Mouse (Mus musculus) CD4-positive, CD25-positive, alpha-beta regulatory T cell (primary cell): Measurements from ENCODE around the gene Tes3-ps. TPM values are rescaled to one million over a fixed set of nuclear protein-coding genes. Genes with fewer than 3 reads are reported as not detected.

Experiments
- polyA plus RNA-seq: library from polyadenylated mRNA; unstranded; fragments of 100-300 nt; shearing (Covaris generic); gene quantifications from one replicate; pipeline ENCODE4 v1.2.1, GENCODE M21; 2017

Gene Tes3-ps
- 4.5 TPM for polyA plus RNA-seq

GRCm38 (mm10) chr13:49492376-49493368 lies at the start of gene Tes3-ps:
TSS of gene Tes3-ps (plus strand) at chr13:49493318.

GRCm38 (mm10) chr13:49504510-49504909 lies 11.4 kb downstream of the Tes3-ps start, which contains the start of gene Ecm2:
TSS of gene Ecm2 (plus strand) at chr13:49504810.

GRCm38 (mm10) chr13:49544279-49544678 lies 51.2 kb downstream of the Tes3-ps start, which contains the start of gene Aspn:
TSS of gene Aspn (plus strand) at chr13:49544443.

Other genes with a start within 250 kb of the Tes3-ps start
- gene Susd3, start 244.6 kb upstream of the Tes3-ps start, polyA plus RNA-seq = 36.0 TPM
- 20.2 TPM for gene Fgd3, start 173.0 kb upstream of the Tes3-ps start, polyA plus RNA-seq
- 28.5 TPM for gene Bicd2, start 151.7 kb upstream of the Tes3-ps start, polyA plus RNA-seq
- 13.1 TPM for gene Ippk, start 72.1 kb upstream of the Tes3-ps start, polyA plus RNA-seq
- 0.11 TPM for gene Ecm2, start 11.5 kb downstream of the Tes3-ps start, polyA plus RNA-seq
- not detected for gene Aspn, start 51.1 kb downstream of the Tes3-ps start, polyA plus RNA-seq
- gene Omd, start 89.1 kb downstream of the Tes3-ps start, polyA plus RNA-seq = 0.11 TPM
- gene Ogn, start 114.7 kb downstream of the Tes3-ps start, polyA plus RNA-seq = 0.10 TPM
- gene Cenpp, start 159.5 kb downstream of the Tes3-ps start, polyA plus RNA-seq = 2.1 TPM
- 41.3 TPM for gene Nol8, start 159.8 kb downstream of the Tes3-ps start, polyA plus RNA-seq
- 50.3 TPM for gene Iars, start 188.8 kb downstream of the Tes3-ps start, polyA plus RNA-seq